Mouse (Mus musculus): ENCODE measurements around the gene Elf4. TPM values are rescaled to one million over a fixed set of nuclear protein-coding genes. Genes with fewer than 3 reads are reported as not detected.
A peak's percentile ranks its signal among the peaks of the same experiment; 100 is the strongest.

The Elf4 gene
- 1 to 10 TPM; 4.5 to 5.0 TPM for total RNA-seq (2021)
- 7.6 and 8.3 TPM in 2 replicates for polyA plus RNA-seq (2012; rRNA removed)
- long read RNA-seq, partial matches to known transcripts, result 0 of 1 reads
- long read RNA-seq, other reads (novel, unspliced or antisense), result 1 of 1 reads

DNA sequence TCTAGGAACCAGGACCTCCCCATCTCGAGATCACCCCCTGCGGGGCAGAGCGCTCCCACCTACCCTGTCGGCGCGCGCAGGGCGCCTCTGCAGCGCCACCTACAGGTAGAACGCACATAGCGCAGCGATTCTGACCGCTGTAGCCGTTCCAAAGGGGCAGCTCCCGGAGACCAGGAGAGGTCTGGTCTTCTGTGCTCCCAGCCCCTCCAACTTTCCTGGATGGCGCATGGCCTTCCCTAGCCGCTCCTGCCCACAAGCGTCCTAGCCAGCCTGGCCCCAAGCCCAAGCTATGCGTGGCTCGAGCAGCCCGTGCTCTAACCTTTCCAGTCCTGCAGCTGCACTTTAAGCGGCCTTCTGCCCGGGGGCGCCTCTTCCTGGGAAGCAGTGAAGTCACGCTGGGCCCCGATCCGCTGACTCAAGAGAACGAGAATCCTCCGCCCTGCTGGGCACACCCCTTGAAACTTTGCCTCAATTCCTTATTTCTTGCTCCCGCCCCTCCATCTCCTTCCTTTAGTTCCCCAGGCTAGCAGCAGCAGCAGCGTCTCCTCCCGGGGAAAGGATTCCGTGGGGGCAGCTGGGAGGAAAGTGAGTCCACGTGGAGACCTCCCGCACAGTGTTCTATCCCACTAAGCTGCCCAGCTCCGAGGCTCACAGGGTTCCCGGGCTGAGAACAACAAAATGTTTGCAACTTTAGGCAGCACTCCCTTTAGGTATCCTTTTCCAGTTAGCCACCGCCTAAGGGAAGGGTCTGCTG, at the start of gene Elf4:
Elf4 (minus strand) TSS at position 379 of the 754 bp plus-strand sequence.
- peak within 1 kb of the TSS; percentile 79 for H3K9ac ChIP-seq (ENCODE audit: low read depth, low read length)
- peak within 1 kb of the TSS; percentile 31 for H3K27ac ChIP-seq

DNA sequence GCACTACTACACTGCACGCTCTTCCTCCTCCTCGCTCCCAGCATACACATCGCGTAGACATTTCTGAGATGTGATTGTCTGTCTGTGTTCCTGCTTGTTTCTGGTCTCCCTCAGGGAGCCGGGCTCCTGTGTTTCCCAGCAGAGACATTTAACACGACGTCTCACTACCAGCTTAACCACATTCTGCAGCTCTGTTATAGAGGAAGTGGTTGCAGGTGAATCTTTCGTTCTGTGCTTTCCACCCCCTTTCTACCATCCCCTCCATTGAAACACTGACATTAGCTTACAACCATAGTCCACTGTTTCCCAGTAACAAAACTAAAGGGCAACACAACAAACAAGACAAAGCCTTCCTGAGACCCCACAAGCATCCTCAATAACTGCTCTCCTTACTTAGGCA, 30.8 kb upstream of the Elf4 start:
- Histone ChIP-seq H3K4me3 (no peak overlapping the region), H3K27me3 (ENCODE audit: control insufficient read depth, insufficient read depth, low read length) (no peaks in the 10 kb centered on the region), H3K27ac (no peak overlapping the region), H3K9ac (ENCODE audit: low read depth, low read length) (no peak overlapping the region), H3K79me2 (replicated peaks; ENCODE audit: control insufficient read depth, insufficient read depth, low read length) (no peaks in the 10 kb centered on the region), H3K4me1 (ENCODE audit: control insufficient read depth, insufficient read depth, low read length) (no peaks in the 10 kb centered on the region), H3K36me3 (ENCODE audit: control insufficient read depth, insufficient read depth, low read length) (no peaks in the 10 kb centered on the region)
- DNase-seq, result no peak
- TF ChIP-seq CTCF (IDR thresholded peaks at IDR 0.05) (no peak), EP300 (IDR thresholded peaks at IDR 0.05; ENCODE audit: insufficient read depth, low read depth, low read length) (no peak), POLR2A (IDR thresholded peaks at IDR 0.05; ENCODE audit: insufficient read depth, low read depth, low read length) (no peak)
- intact Hi-C loops (cut with DNase I), result no loop called here
- WGBS, result 86% methylated on average over 8 of the region's 8 CpGs

More for the DNA sequence above, at the start of gene Elf4:
- Histone ChIP-seq H3K79me2 (replicated peaks; ENCODE audit: control insufficient read depth, insufficient read depth, low read length) (no peaks in the 10 kb centered on the region), H3K27me3 (ENCODE audit: control insufficient read depth, insufficient read depth, low read length) (no peaks in the 10 kb centered on the region), H3K36me3 (ENCODE audit: control insufficient read depth, insufficient read depth, low read length) (no peaks in the 10 kb centered on the region), H3K4me1 (ENCODE audit: control insufficient read depth, insufficient read depth, low read length) (peaks cover 1% of the 10 kb centered on the region), H3K4me3 (peak within 1 kb of the TSS; percentile 41)
- intact Hi-C loops (cut with DNase I), result loop anchor here (2.0 kb wide), 1 partner anchor 40 kb away; no protein-coding TSS in a partner anchor
- peak; percentile 77 to 83 for DNase-seq
- no peak for TF ChIP-seq POLR2A (IDR thresholded peaks at IDR 0.05; ENCODE audit: insufficient read depth, low read depth, low read length)
- no peak; the same call in none of the 2 replicates for TF ChIP-seq CTCF (IDR thresholded peaks at IDR 0.05)
- TF ChIP-seq EP300 (IDR thresholded peaks at IDR 0.05; ENCODE audit: insufficient read depth, low read depth, low read length), result no peak
- WGBS, result 22% methylated on average over 38 of the region's 38 CpGs

DNA sequence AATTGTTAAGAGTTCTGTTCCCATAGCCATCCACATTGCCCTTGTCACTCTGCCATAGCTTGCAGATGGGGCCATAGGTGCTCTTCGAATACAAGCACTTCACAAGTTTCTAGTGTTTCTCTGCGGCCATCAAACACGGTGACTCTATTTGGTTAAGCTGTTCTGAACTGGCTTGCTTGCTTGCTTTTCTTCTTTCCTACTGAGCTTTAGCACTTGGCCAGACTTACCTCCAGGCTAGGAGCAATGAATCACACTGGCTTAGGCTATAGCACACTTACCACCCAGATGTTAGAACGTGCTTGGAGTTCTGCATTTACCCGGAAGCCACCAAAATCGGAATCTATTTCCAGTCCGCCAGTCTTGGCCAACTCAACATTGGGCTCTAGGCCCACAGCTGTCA, 18.8 kb upstream of the Elf4 start:
- no peaks in the 10 kb centered on the region for H3K27me3 ChIP-seq (ENCODE audit: control insufficient read depth, insufficient read depth, low read length)
- DNase-seq, result no peak
- TF ChIP-seq EP300 (IDR thresholded peaks at IDR 0.05; ENCODE audit: insufficient read depth, low read depth, low read length) (no peak), CTCF (IDR thresholded peaks at IDR 0.05) (no peak), POLR2A (IDR thresholded peaks at IDR 0.05; ENCODE audit: insufficient read depth, low read depth, low read length) (no peak)
- no peaks in the 10 kb centered on the region for H3K79me2 ChIP-seq (replicated peaks; ENCODE audit: control insufficient read depth, insufficient read depth, low read length)
- WGBS, result 86% methylated on average over 7 of the region's 7 CpGs
- no peaks in the 10 kb centered on the region for H3K4me1 ChIP-seq (ENCODE audit: control insufficient read depth, insufficient read depth, low read length)
- H3K4me3 ChIP-seq, result no peak overlapping the region
- no peak overlapping the region for H3K27ac ChIP-seq
- no peak overlapping the region for H3K9ac ChIP-seq (ENCODE audit: low read depth, low read length)
- intact Hi-C loops (cut with DNase I), result no loop called here
- no peaks in the 10 kb centered on the region for H3K36me3 ChIP-seq (ENCODE audit: control insufficient read depth, insufficient read depth, low read length)

DNA sequence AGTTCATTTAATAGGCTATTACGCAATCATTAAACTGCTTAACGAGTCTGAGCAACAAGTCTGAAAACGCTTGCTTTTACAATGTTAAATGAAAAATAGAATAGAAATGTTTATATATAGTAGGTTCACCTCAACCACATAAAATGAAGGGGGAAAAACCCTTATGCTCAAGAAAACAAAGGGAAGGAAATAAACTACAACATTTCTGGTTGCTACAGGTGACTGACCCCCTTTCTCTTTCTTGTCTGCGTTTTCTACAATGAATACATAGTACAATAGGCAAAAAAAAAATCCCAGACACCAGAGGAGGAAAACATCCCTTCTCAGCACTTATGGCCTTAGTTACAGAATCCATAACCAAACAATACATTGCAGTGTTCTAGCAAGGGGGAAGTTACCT, 18.2 kb upstream of the Elf4 start:
- 72% methylated on average over 4 of the region's 4 CpGs for WGBS
- no peaks in the 10 kb centered on the region for H3K36me3 ChIP-seq (ENCODE audit: control insufficient read depth, insufficient read depth, low read length)
- intact Hi-C loops (cut with DNase I), result no loop called here

DNA sequence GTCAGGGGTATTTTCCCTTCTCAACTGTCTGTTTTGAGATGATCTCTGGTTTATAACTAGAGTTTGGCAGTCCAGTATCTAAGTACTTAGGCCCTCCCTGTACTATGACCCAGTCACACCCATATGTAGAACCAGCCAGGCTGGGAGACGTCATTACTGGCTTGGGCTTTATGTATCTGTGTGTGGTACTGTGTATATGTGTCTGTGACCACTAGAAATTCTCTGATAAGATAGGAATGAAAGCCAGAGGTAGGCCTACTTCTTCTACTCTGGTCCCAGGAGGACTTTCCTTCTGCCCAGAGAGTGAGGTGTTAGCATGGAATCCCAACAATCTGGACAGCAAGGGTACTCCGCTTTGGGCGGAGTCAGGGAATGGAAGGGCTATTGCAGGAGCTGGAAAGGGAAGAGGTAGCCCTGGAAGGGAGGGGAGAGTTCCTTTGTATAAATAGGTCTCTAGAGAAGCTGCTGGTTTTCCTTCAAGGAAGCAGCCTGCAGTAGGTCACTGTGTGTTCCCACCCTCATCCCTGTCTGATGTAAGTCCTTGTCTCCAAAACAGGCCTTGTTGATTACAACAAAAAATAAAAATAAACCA, 4.5 kb upstream of the Elf4 start:
- no peaks in the 10 kb centered on the region for H3K79me2 ChIP-seq (replicated peaks; ENCODE audit: control insufficient read depth, insufficient read depth, low read length)
- 29% methylated on average over 3 of the region's 3 CpGs for WGBS
- peaks cover 1% of the 10 kb centered on the region for H3K4me1 ChIP-seq (ENCODE audit: control insufficient read depth, insufficient read depth, low read length)
- no peaks in the 10 kb centered on the region for H3K27me3 ChIP-seq (ENCODE audit: control insufficient read depth, insufficient read depth, low read length)
- no peak overlapping the region for H3K9ac ChIP-seq (ENCODE audit: low read depth, low read length)
- H3K27ac ChIP-seq, result peak overlapping the region; percentile 33
- DNase-seq, result peak in 1 of 2 experiments; percentile 28
- intact Hi-C loops (cut with DNase I), result no loop called here
- no peaks in the 10 kb centered on the region for H3K36me3 ChIP-seq (ENCODE audit: control insufficient read depth, insufficient read depth, low read length)
- TF ChIP-seq POLR2A (IDR thresholded peaks at IDR 0.05; ENCODE audit: insufficient read depth, low read depth, low read length) (no peak), EP300 (IDR thresholded peaks at IDR 0.05; ENCODE audit: insufficient read depth, low read depth, low read length) (no peak), CTCF (IDR thresholded peaks at IDR 0.05) (no peak)
- no peak overlapping the region for H3K4me3 ChIP-seq

More for the DNA sequence above, 18.2 kb upstream of the Elf4 start:
- no peak for DNase-seq
- no peaks in the 10 kb centered on the region for H3K27me3 ChIP-seq (ENCODE audit: control insufficient read depth, insufficient read depth, low read length)
- no peaks in the 10 kb centered on the region for H3K79me2 ChIP-seq (replicated peaks; ENCODE audit: control insufficient read depth, insufficient read depth, low read length)
- no peaks in the 10 kb centered on the region for H3K4me1 ChIP-seq (ENCODE audit: control insufficient read depth, insufficient read depth, low read length)
- TF ChIP-seq EP300 (IDR thresholded peaks at IDR 0.05; ENCODE audit: insufficient read depth, low read depth, low read length) (no peak), POLR2A (IDR thresholded peaks at IDR 0.05; ENCODE audit: insufficient read depth, low read depth, low read length) (no peak), CTCF (IDR thresholded peaks at IDR 0.05) (no peak)
- H3K4me3 ChIP-seq, result no peak overlapping the region
- no peak overlapping the region for H3K9ac ChIP-seq (ENCODE audit: low read depth, low read length)
- H3K27ac ChIP-seq, result no peak overlapping the region

DNA sequence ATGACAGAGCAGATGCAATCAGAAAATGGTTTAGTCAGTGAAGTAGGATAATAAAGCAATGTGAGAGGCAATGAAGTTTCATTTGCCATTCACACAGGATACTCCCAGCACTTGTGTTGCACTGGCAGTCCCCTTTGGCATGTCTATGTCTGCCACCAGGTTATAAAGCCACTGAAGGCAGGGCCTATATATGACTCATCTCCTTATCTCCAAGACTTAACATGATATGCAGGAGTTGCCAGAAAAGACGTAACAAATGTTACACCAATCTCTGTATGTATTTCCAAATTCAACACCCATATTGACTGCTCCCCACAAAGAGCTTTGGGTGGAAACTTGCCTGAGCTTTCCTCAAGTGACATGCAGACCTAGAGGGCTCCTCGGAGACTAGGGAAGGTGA, 3.2 kb upstream of the Elf4 start:
- Histone ChIP-seq H3K27ac (no peak overlapping the region), H3K4me1 (ENCODE audit: control insufficient read depth, insufficient read depth, low read length) (peaks cover 1% of the 10 kb centered on the region), H3K36me3 (ENCODE audit: control insufficient read depth, insufficient read depth, low read length) (no peaks in the 10 kb centered on the region), H3K9ac (ENCODE audit: low read depth, low read length) (no peak overlapping the region), H3K4me3 (no peak overlapping the region), H3K79me2 (replicated peaks; ENCODE audit: control insufficient read depth, insufficient read depth, low read length) (no peaks in the 10 kb centered on the region), H3K27me3 (ENCODE audit: control insufficient read depth, insufficient read depth, low read length) (no peaks in the 10 kb centered on the region)
- TF ChIP-seq POLR2A (IDR thresholded peaks at IDR 0.05; ENCODE audit: insufficient read depth, low read depth, low read length), result no peak
- TF ChIP-seq CTCF (IDR thresholded peaks at IDR 0.05), result no peak
- no peak for TF ChIP-seq EP300 (IDR thresholded peaks at IDR 0.05; ENCODE audit: insufficient read depth, low read depth, low read length)
- WGBS, result 64% methylated on average over 2 of the region's 2 CpGs
- intact Hi-C loops (cut with DNase I), result no loop called here
- no peak for DNase-seq
